Mouse (Mus musculus): ENCODE measurements at regions not wholly inside any gene's neighbourhood (a gene's known extent, or its start where the extent isn't known, plus 50 kb on each side); places are given as distances from the start of the nearest gene placed in this dataset.
A peak's percentile ranks its signal among the peaks of the same experiment; 100 is the strongest.

- Histone ChIP-seq H3K9ac (no peak overlapping the region), H3K4me3 (replicated peaks) (no peak overlapping the region), H3K27ac (replicated peaks) (no peak overlapping the region), H3K9me3 (replicated peaks) (peaks cover 16% of the 10 kb centered on the region), H3K27me3 (no peaks in the 10 kb centered on the region), H3K4me1 (no peaks in the 10 kb centered on the region), H3K4me2 (replicated peaks) (no peak overlapping the region), H3K36me3 (no peaks in the 10 kb centered on the region)
- WGBS, result 52% methylated on average over 22 of the region's 22 CpGs
- peak; percentile 99 for ATAC-seq (ENCODE audit: insufficient number of reproducible peaks, low FRiP score, low TSS enrichment, low read depth)
These were observed 179.1 kb upstream of the Arhgef26 start for GRCm38 (mm10) chr3:62159031-62159430.

- no peaks in the 10 kb centered on the region for H3K9me3 ChIP-seq (replicated peaks)
- ATAC-seq (ENCODE audit: insufficient number of reproducible peaks, low FRiP score, low TSS enrichment, low read depth), result no peak
- no peak overlapping the region for H3K4me2 ChIP-seq (replicated peaks)
- no peaks in the 10 kb centered on the region for H3K27me3 ChIP-seq
- H3K27ac ChIP-seq (replicated peaks), result no peak overlapping the region
- no peak overlapping the region for H3K9ac ChIP-seq
- no peaks in the 10 kb centered on the region for H3K4me1 ChIP-seq
- no peaks in the 10 kb centered on the region for H3K36me3 ChIP-seq
- WGBS, result 46% methylated on average over 4 of the region's 4 CpGs
- H3K4me3 ChIP-seq (replicated peaks), result no peak overlapping the region
These were observed 167.5 kb upstream of the Arhgef26 start for GRCm38 (mm10) chr3:62170647-62171046.

GRCm38 (mm10) chr3:62187807-62188509, 150.2 kb upstream of the Arhgef26 start:
- Histone ChIP-seq H3K9ac (no peak overlapping the region), H3K9me3 (replicated peaks) (no peaks in the 10 kb centered on the region), H3K27me3 (no peaks in the 10 kb centered on the region), H3K36me3 (no peaks in the 10 kb centered on the region), H3K4me2 (replicated peaks) (no peak overlapping the region), H3K27ac (replicated peaks) (no peak overlapping the region), H3K4me1 (no peaks in the 10 kb centered on the region), H3K4me3 (replicated peaks) (no peak overlapping the region)
- 83% methylated on average over 3 of the region's 3 CpGs for WGBS
- no peak for ATAC-seq (ENCODE audit: insufficient number of reproducible peaks, low FRiP score, low TSS enrichment, low read depth)

DNA sequence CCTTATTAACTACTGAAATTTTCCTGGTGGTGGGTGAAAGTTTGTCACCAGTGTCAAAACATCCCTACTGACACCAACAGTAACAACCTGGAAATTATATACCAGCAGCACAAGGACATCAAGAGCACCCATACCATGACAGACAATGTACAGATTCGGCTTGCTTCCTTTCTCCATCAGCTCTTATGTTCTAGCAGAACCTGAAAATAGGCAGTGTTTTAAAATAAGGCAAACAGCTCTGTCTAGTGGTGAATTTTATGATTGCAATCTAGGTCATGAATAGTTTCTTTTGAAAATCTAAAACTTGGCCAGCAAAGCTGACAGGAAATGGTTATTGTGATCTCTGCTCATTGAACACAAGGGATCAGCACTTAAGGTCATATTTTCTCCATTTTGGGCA, 145.7 kb upstream of the Arhgef26 start:
- H3K27ac ChIP-seq (replicated peaks), result no peak overlapping the region
- H3K36me3 ChIP-seq, result no peaks in the 10 kb centered on the region
- no peak overlapping the region for H3K9ac ChIP-seq
- H3K4me2 ChIP-seq (replicated peaks), result no peak overlapping the region
- no peak overlapping the region for H3K4me3 ChIP-seq (replicated peaks)
- no peaks in the 10 kb centered on the region for H3K9me3 ChIP-seq (replicated peaks)
- H3K4me1 ChIP-seq, result no peaks in the 10 kb centered on the region
- WGBS, result 16% methylated on average over 1 of the region's 1 CpGs
- ATAC-seq (ENCODE audit: insufficient number of reproducible peaks, low FRiP score, low TSS enrichment, low read depth), result no peak
- no peaks in the 10 kb centered on the region for H3K27me3 ChIP-seq

DNA sequence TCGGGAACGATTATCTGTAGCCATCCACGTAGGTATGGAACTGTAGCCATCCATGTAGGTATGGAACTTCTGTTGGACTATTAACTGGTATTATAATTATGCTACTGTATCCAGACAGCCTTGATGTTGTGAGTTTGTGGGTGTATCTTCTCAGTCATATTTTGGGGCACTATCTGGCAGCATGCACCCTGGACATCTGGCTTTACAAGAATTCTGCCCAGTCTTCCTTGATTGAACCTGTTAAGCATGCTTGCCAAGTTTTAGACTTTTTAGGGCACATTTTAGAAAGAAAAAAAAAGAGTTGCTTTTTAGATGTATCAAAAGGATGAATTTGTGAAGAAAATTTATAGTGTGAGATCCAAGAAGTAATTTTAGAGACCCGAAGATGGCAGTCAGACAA, 143.7 kb upstream of the Arhgef26 start:
- no peaks in the 10 kb centered on the region for H3K36me3 ChIP-seq
- no peak overlapping the region for H3K27ac ChIP-seq (replicated peaks)
- ATAC-seq (ENCODE audit: insufficient number of reproducible peaks, low FRiP score, low TSS enrichment, low read depth), result no peak
- 88% methylated on average over 4 of the region's 4 CpGs for WGBS
- H3K4me2 ChIP-seq (replicated peaks), result no peak overlapping the region
- no peaks in the 10 kb centered on the region for H3K4me1 ChIP-seq
- H3K9ac ChIP-seq, result no peak overlapping the region
- no peaks in the 10 kb centered on the region for H3K9me3 ChIP-seq (replicated peaks)
- no peak overlapping the region for H3K4me3 ChIP-seq (replicated peaks)
- no peaks in the 10 kb centered on the region for H3K27me3 ChIP-seq

GRCm38 (mm10) chr3:62196679-62197078, 141.5 kb upstream of the Arhgef26 start:
- Histone ChIP-seq H3K36me3 (no peaks in the 10 kb centered on the region), H3K4me2 (replicated peaks) (no peak overlapping the region), H3K9ac (no peak overlapping the region), H3K4me3 (replicated peaks) (no peak overlapping the region), H3K27ac (replicated peaks) (no peak overlapping the region), H3K9me3 (replicated peaks) (no peaks in the 10 kb centered on the region), H3K4me1 (no peaks in the 10 kb centered on the region), H3K27me3 (no peaks in the 10 kb centered on the region)
- WGBS, result 74% methylated on average over 1 of the region's 1 CpGs
- no peak for ATAC-seq (ENCODE audit: insufficient number of reproducible peaks, low FRiP score, low TSS enrichment, low read depth)

GRCm38 (mm10) chr3:62215806-62216205, 122.3 kb upstream of the Arhgef26 start:
- Histone ChIP-seq H3K27me3 (no peaks in the 10 kb centered on the region), H3K4me1 (no peaks in the 10 kb centered on the region), H3K36me3 (no peaks in the 10 kb centered on the region), H3K27ac (replicated peaks) (no peak overlapping the region), H3K9ac (no peak overlapping the region), H3K4me3 (replicated peaks) (no peak overlapping the region), H3K4me2 (replicated peaks) (no peak overlapping the region), H3K9me3 (replicated peaks) (no peaks in the 10 kb centered on the region)
- no peak for ATAC-seq (ENCODE audit: insufficient number of reproducible peaks, low FRiP score, low TSS enrichment, low read depth)

GRCm38 (mm10) chr3:62217335-62217734, 120.8 kb upstream of the Arhgef26 start:
- Histone ChIP-seq H3K4me3 (replicated peaks) (no peak overlapping the region), H3K4me1 (no peaks in the 10 kb centered on the region), H3K9me3 (replicated peaks) (no peaks in the 10 kb centered on the region), H3K9ac (no peak overlapping the region), H3K4me2 (replicated peaks) (no peak overlapping the region), H3K27me3 (no peaks in the 10 kb centered on the region), H3K36me3 (no peaks in the 10 kb centered on the region), H3K27ac (replicated peaks) (no peak overlapping the region)
- 71% methylated on average over 1 of the region's 1 CpGs for WGBS
- ATAC-seq (ENCODE audit: insufficient number of reproducible peaks, low FRiP score, low TSS enrichment, low read depth), result no peak

- Histone ChIP-seq H3K27ac (replicated peaks) (0 out of 2 replicates have a peak overlapping the region, but pooled peaks have one; percentile 45), H3K4me2 (replicated peaks) (no peak overlapping the region), H3K27me3 (no peaks in the 10 kb centered on the region), H3K4me1 (no peaks in the 10 kb centered on the region), H3K4me3 (replicated peaks) (no peak overlapping the region), H3K36me3 (no peaks in the 10 kb centered on the region), H3K9me3 (replicated peaks) (no peaks in the 10 kb centered on the region), H3K9ac (no peak overlapping the region)
- 22% methylated on average over 2 of the region's 2 CpGs for WGBS
- ATAC-seq (ENCODE audit: insufficient number of reproducible peaks, low FRiP score, low TSS enrichment, low read depth), result peak; percentile 81
These were observed 110.4 kb upstream of the Arhgef26 start for GRCm38 (mm10) chr3:62227697-62228096.

GRCm38 (mm10) chr3:62228156-62228555, 110.0 kb upstream of the Arhgef26 start:
- Histone ChIP-seq H3K9ac (no peak overlapping the region), H3K4me3 (replicated peaks) (no peak overlapping the region), H3K27me3 (no peaks in the 10 kb centered on the region), H3K36me3 (no peaks in the 10 kb centered on the region), H3K4me1 (no peaks in the 10 kb centered on the region), H3K27ac (replicated peaks) (peak overlapping the region; percentile 55), H3K4me2 (replicated peaks) (no peak overlapping the region), H3K9me3 (replicated peaks) (no peaks in the 10 kb centered on the region)
- WGBS, result 65% methylated on average over 3 of the region's 3 CpGs
- no peak for ATAC-seq (ENCODE audit: insufficient number of reproducible peaks, low FRiP score, low TSS enrichment, low read depth)

GRCm38 (mm10) chr3:62241031-62241430, 97.1 kb upstream of the Arhgef26 start:
- H3K4me1 ChIP-seq, result no peaks in the 10 kb centered on the region; the same call in 1 of the 2 replicates
- no peaks in the 10 kb centered on the region for H3K36me3 ChIP-seq
- no peak overlapping the region for H3K4me2 ChIP-seq (replicated peaks)
- no peak overlapping the region for H3K4me3 ChIP-seq (replicated peaks)
- no peaks in the 10 kb centered on the region for H3K27me3 ChIP-seq
- WGBS, result 48% methylated on average over 3 of the region's 3 CpGs
- H3K27ac ChIP-seq (replicated peaks), result peak overlapping the region; percentile 66; the same call in 1 of the 2 replicates
- H3K9me3 ChIP-seq (replicated peaks), result no peaks in the 10 kb centered on the region
- ATAC-seq (ENCODE audit: insufficient number of reproducible peaks, low FRiP score, low TSS enrichment, low read depth), result no peak
- no peak overlapping the region for H3K9ac ChIP-seq

- H3K9me3 ChIP-seq (replicated peaks), result no peaks in the 10 kb centered on the region
- no peaks in the 10 kb centered on the region for H3K4me1 ChIP-seq
- WGBS, result 66% methylated on average over 4 of the region's 4 CpGs
- no peaks in the 10 kb centered on the region for H3K36me3 ChIP-seq
- no peak overlapping the region for H3K9ac ChIP-seq
- no peak overlapping the region for H3K4me3 ChIP-seq (replicated peaks)
- H3K27me3 ChIP-seq, result no peaks in the 10 kb centered on the region
- no peak overlapping the region for H3K4me2 ChIP-seq (replicated peaks)
- no peak overlapping the region for H3K27ac ChIP-seq (replicated peaks)
- ATAC-seq (ENCODE audit: insufficient number of reproducible peaks, low FRiP score, low TSS enrichment, low read depth), result no peak
These were observed 66.4 kb upstream of the Arhgef26 start for GRCm38 (mm10) chr3:62271703-62272102.
